In the genomic region with DNA sequence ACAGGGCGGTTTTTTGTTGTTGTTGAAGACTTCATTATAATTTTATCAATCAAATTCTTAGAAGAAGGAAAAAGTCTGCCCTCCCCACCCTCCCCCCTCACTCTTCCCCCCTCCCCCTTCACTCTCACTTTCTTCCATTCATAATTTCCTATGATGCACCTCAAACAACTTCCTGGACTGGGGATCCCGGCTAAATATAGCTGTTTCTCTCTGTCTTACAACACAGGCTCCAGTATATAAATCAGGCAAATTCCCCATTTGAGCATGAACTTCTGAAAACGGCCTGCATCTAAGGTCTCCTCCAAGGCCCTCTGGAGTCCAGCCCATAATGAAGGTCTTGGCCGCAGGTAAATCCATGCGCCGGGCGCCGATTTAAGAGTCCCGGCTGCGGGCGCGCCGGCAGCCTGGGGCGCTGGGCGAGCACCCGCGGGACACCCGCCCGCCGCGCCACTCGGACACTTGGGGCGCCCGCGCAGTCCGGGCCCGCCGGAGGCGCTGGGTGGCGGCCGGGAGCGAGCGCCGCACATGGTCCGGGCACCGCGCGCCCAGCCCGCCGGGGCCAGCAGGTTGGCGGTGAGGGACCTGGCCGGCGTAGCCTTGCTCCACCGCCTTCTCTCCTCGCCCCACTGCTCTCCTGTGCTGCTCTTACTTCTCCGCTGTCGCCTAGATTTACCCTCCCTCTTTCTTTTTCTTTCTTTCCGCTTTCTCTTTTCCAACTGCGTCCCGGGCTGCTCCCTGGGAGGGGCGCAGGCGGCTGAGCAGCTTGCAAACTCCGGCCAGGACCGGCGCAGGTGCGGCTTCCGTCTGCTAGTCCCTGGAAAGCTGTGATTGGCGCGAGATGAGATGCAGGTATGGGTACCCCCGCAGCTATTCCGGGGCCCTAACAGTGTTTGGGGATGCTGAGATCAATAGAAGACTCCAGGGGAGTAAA, we compare ENCODE assay signal across 8 mouse cellular contexts. TPM values are rescaled to one million over a fixed set of nuclear protein-coding genes. Genes with fewer than 3 reads are reported as not detected.
A peak's percentile ranks its signal among the peaks of the same experiment; 100 is the strongest.
DNase-seq lines count a peak whose midpoint lies in the region; ATAC-seq and TF ChIP-seq lines count a peak whose summit lies in the region.

No protein-coding gene starts in this region.

- TF ChIP-seq CTCF in E14TG2a.4 (conservative IDR thresholded peaks at IDR 0.05; ENCODE audit: low read length) = no peak

- TF ChIP-seq POLR2A in limb, embryonic 14.5 days (IDR thresholded peaks at IDR 0.05; ENCODE audit: borderline replicate concordance, extremely low read depth, insufficient read depth, insufficient read length) = no peak

- peak overlapping the region; percentile 96 for H3K4me2 ChIP-seq in embryonic facial prominence, embryonic 13.5 days
- H3K4me2 ChIP-seq in hindbrain, embryonic 11.5 days (replicated peaks; ENCODE audit: low read depth, low read length) = peak overlapping the region; percentile 84
- peak overlapping the region; percentile 94 for H3K4me2 ChIP-seq in limb, embryonic 14.5 days (replicated peaks; ENCODE audit: low read depth, low read length, severe bottlenecking)
- peak overlapping the region; percentile 99 for H3K4me2 ChIP-seq in midbrain, embryonic 16.5 days (ENCODE audit: low read length)

- peaks cover 81% of the 10 kb centered on the region for H3K4me1 ChIP-seq in E14TG2a.4 (replicated peaks; ENCODE audit: low read depth, low read length)
- H3K4me1 ChIP-seq in embryonic facial prominence, embryonic 13.5 days = peaks cover 41% of the 10 kb centered on the region
- 0 out of 2 replicates have a peak, but pooled peaks cover 2% of the 10 kb centered on the region for H3K4me1 ChIP-seq in hindbrain, embryonic 11.5 days (replicated peaks; ENCODE audit: control insufficient read depth, insufficient read depth, low read length)
- H3K4me1 ChIP-seq in limb, embryonic 14.5 days (ENCODE audit: control insufficient read depth, insufficient read depth, low read length) = peaks cover 27% of the 10 kb centered on the region
- H3K4me1 ChIP-seq in midbrain, embryonic 16.5 days (ENCODE audit: control insufficient read depth, insufficient read depth, low read length) = peaks cover 15% of the 10 kb centered on the region

- no peak overlapping the region for H3K27ac ChIP-seq in embryonic facial prominence, embryonic 13.5 days
- no peak overlapping the region for H3K27ac ChIP-seq in hindbrain, embryonic 11.5 days (ENCODE audit: low read depth, low read length)
- H3K27ac ChIP-seq in limb, embryonic 14.5 days (replicated peaks; ENCODE audit: low read depth, low read length) = no peak overlapping the region
- no peak overlapping the region for H3K27ac ChIP-seq in midbrain, embryonic 16.5 days (ENCODE audit: low read length)

- peaks cover under 1% of the 10 kb centered on the region; the same call in 1 of the 2 replicates for H3K9me3 ChIP-seq in E14TG2a.4 (ENCODE audit: low read length)
- H3K9me3 ChIP-seq in embryonic facial prominence, embryonic 13.5 days = no peaks in the 10 kb centered on the region
- no peaks in the 10 kb centered on the region for H3K9me3 ChIP-seq in hindbrain, embryonic 11.5 days (ENCODE audit: control insufficient read depth, low read length)
- no peaks in the 10 kb centered on the region for H3K9me3 ChIP-seq in limb, embryonic 14.5 days (ENCODE audit: control insufficient read depth, low read length)
- H3K9me3 ChIP-seq in midbrain, embryonic 16.5 days (replicated peaks; ENCODE audit: control insufficient read depth, low read length, poor library complexity, severe bottlenecking) = no peaks in the 10 kb centered on the region

- H3K27me3 ChIP-seq in E14TG2a.4 (ENCODE audit: insufficient read depth, low read length) = peaks cover 39% of the 10 kb centered on the region
- peaks cover 68% of the 10 kb centered on the region for H3K27me3 ChIP-seq in embryonic facial prominence, embryonic 13.5 days
- H3K27me3 ChIP-seq in hindbrain, embryonic 11.5 days (ENCODE audit: control insufficient read depth, insufficient read depth, low read length) = peaks cover 36% of the 10 kb centered on the region
- peaks cover 39% of the 10 kb centered on the region for H3K27me3 ChIP-seq in limb, embryonic 14.5 days (ENCODE audit: control insufficient read depth, insufficient read depth, low read length)
- H3K27me3 ChIP-seq in midbrain, embryonic 16.5 days (ENCODE audit: control insufficient read depth, insufficient read depth, low read depth, low read length) = peaks cover 42% of the 10 kb centered on the region

- peak; percentile 35 to 39 for DNase-seq in B cell, adult 2 months
- peak; percentile 61 for DNase-seq in hindbrain, embryonic 11.5 days (ENCODE audit: low spot score)
- DNase-seq in limb, embryonic 14.5 days (ENCODE audit: low spot score) = no peak
- DNase-seq in natural killer cell, adult 2 months (ENCODE audit: low spot score in 2 of 2) = no peak

- ATAC-seq in embryonic facial prominence, embryonic 13.5 days (ENCODE audit: insufficient number of reproducible peaks, insufficient read depth, low FRiP score, low TSS enrichment, low read depth) = 0 out of 2 replicates have a peak, but pooled peaks have one; percentile 8
- peak; percentile 58; the same call in 1 of the 2 replicates for ATAC-seq in hindbrain, embryonic 11.5 days (ENCODE audit: low FRiP score)
- peak; percentile 39; the same call in 1 of the 2 replicates for ATAC-seq in limb, embryonic 14.5 days (ENCODE audit: low FRiP score, low read depth)
- no peak for ATAC-seq in midbrain, embryonic 16.5 days
- ATAC-seq in monocyte, adult 5-6 weeks (replicated peaks; ENCODE audit: insufficient number of reproducible peaks, low FRiP score, low TSS enrichment, poor library complexity, severe bottlenecking) = no peak

- H3K4me3 ChIP-seq in E14TG2a.4 (replicated peaks; ENCODE audit: low read length) = peak overlapping the region; percentile 82
- peak overlapping the region; percentile 61 for H3K4me3 ChIP-seq in embryonic facial prominence, embryonic 13.5 days
- H3K4me3 ChIP-seq in hindbrain, embryonic 11.5 days (ENCODE audit: low read depth, low read length) = peak overlapping the region; percentile 44
- peak overlapping the region; percentile 54 for H3K4me3 ChIP-seq in limb, embryonic 14.5 days (replicated peaks; ENCODE audit: low read length)
- peak overlapping the region; percentile 56 for H3K4me3 ChIP-seq in midbrain, embryonic 16.5 days (ENCODE audit: low read depth, low read length)

- under 1% methylated on average over 56 of the region's 61 CpGs for WGBS in embryonic facial prominence, embryonic 13.5 days
- WGBS in hindbrain, embryonic 11.5 days = under 1% methylated on average over 61 of the region's 61 CpGs
- WGBS in limb, embryonic 14.5 days = under 1% methylated on average over 55 of the region's 61 CpGs
- under 1% methylated on average over 60 of the region's 61 CpGs for WGBS in midbrain, embryonic 16.5 days

- peak overlapping the region; percentile 71 for H3K9ac ChIP-seq in embryonic facial prominence, embryonic 13.5 days
- peak overlapping the region; percentile 31; the same call in 1 of the 2 replicates for H3K9ac ChIP-seq in hindbrain, embryonic 11.5 days (ENCODE audit: low read depth, low read length)
- peak overlapping the region; percentile 57 for H3K9ac ChIP-seq in limb, embryonic 14.5 days (ENCODE audit: low read depth, low read length, severe bottlenecking)
- peak overlapping the region; percentile 56 for H3K9ac ChIP-seq in midbrain, embryonic 16.5 days (ENCODE audit: low read depth, low read length)

- peaks cover 20% of the 10 kb centered on the region for H3K36me3 ChIP-seq in E14TG2a.4 (ENCODE audit: insufficient read depth, low read length)
- no peaks in the 10 kb centered on the region for H3K36me3 ChIP-seq in embryonic facial prominence, embryonic 13.5 days
- no peaks in the 10 kb centered on the region for H3K36me3 ChIP-seq in hindbrain, embryonic 11.5 days (ENCODE audit: control insufficient read depth, insufficient read depth, low read length)
- H3K36me3 ChIP-seq in limb, embryonic 14.5 days (ENCODE audit: control insufficient read depth, insufficient read depth, low read length) = no peaks in the 10 kb centered on the region
- no peaks in the 10 kb centered on the region for H3K36me3 ChIP-seq in midbrain, embryonic 16.5 days (ENCODE audit: control insufficient read depth, insufficient read depth, low read length)

RNA-seq across cellular contexts. Expression of a gene that starts 9.2 kb away (rescaled TPM):
- polyA plus RNA-seq in embryonic facial prominence, embryonic 13.5 days (2015; fragmentation: Nextera tagmentation; extraction: Ambion mirVana) = 0.15 and 0.18 TPM in 2 replicates
- not detected in 2 replicates for polyA plus RNA-seq in hindbrain, embryonic 11.5 days (2014; fragmentation: Nextera tagmentation; extraction: Ambion mirVana)
- polyA plus RNA-seq in limb, embryonic 14.5 days (2012; rRNA removed) = 0.89 and 1.4 TPM in 2 replicates
- polyA plus RNA-seq in limb, embryonic 14.5 days (2014; fragmentation: Nextera tagmentation; extraction: Ambion mirVana) = 0.26 and 0.50 TPM in 2 replicates
- polyA plus RNA-seq in midbrain, embryonic 16.5 days (2015; fragmentation: Nextera tagmentation; extraction: Ambion mirVana) = 0.06 TPM in 1 of 2 replicates, not detected in the other
- total RNA-seq in monocyte, adult 5-6 weeks (2017) = 0.29 to 1.1 TPM (median 0.32 TPM) in 3 replicates

RNA-seq across cellular contexts. Expression of a gene that starts 30.3 kb away (rescaled TPM):
- polyA plus RNA-seq in embryonic facial prominence, embryonic 13.5 days (2015; fragmentation: Nextera tagmentation; extraction: Ambion mirVana) = not detected in 2 replicates
- not detected in 2 replicates for polyA plus RNA-seq in hindbrain, embryonic 11.5 days (2014; fragmentation: Nextera tagmentation; extraction: Ambion mirVana)
- polyA plus RNA-seq in limb, embryonic 14.5 days (2012; rRNA removed) = 0.26 and 0.33 TPM in 2 replicates
- polyA plus RNA-seq in limb, embryonic 14.5 days (2014; fragmentation: Nextera tagmentation; extraction: Ambion mirVana) = 0.17 and 0.18 TPM in 2 replicates
- polyA plus RNA-seq in midbrain, embryonic 16.5 days (2015; fragmentation: Nextera tagmentation; extraction: Ambion mirVana) = 0.08 and 0.19 TPM in 2 replicates
- 75.5 to 155 TPM (median 106 TPM) in 3 replicates for total RNA-seq in monocyte, adult 5-6 weeks (2017)

RNA-seq across cellular contexts. Expression of a gene that starts 48.5 kb away (rescaled TPM):
- 6.6 and 7.1 TPM in 2 replicates for polyA plus RNA-seq in embryonic facial prominence, embryonic 13.5 days (2015; fragmentation: Nextera tagmentation; extraction: Ambion mirVana)
- 2.1 and 3.4 TPM in 2 replicates for polyA plus RNA-seq in hindbrain, embryonic 11.5 days (2014; fragmentation: Nextera tagmentation; extraction: Ambion mirVana)
- polyA plus RNA-seq in limb, embryonic 14.5 days (2012; rRNA removed) = 10.6 and 12.4 TPM in 2 replicates
- 10.3 and 13.9 TPM in 2 replicates for polyA plus RNA-seq in limb, embryonic 14.5 days (2014; fragmentation: Nextera tagmentation; extraction: Ambion mirVana)
- polyA plus RNA-seq in midbrain, embryonic 16.5 days (2015; fragmentation: Nextera tagmentation; extraction: Ambion mirVana) = 2.9 and 4.2 TPM in 2 replicates
- total RNA-seq in monocyte, adult 5-6 weeks (2017) = 0.64 to 8.6 TPM (median 2.4 TPM) in 3 replicates

Comparison
In these comparisons a context has a peak if more than half of its experiments do, and no peak if none do; other contexts are left out.
1. DNase-seq: peak in B cell, adult 2 months (2 of 2) and hindbrain, embryonic 11.5 days (single experiment); none in limb, embryonic 14.5 days (single experiment) and natural killer cell, adult 2 months (0 of 2).
2. ATAC-seq: peak in embryonic facial prominence, embryonic 13.5 days (single experiment), hindbrain, embryonic 11.5 days (single experiment) and limb, embryonic 14.5 days (single experiment); none in midbrain, embryonic 16.5 days (single experiment) and monocyte, adult 5-6 weeks (single experiment).
3. Peak in every context shown above with its lines, with median percentiles within 50 percentile points of each other: H3K4me3 ChIP-seq, H3K4me2 ChIP-seq and H3K9ac ChIP-seq.